Mouse (Mus musculus) heart, adult 2 months (tissue): ENCODE measurements around the gene March8. TPM values are rescaled to one million over a fixed set of nuclear protein-coding genes. Genes with fewer than 3 reads are reported as not detected.

Experiments used
- DNase-seq, 2 experiments: peaks; one replicate each; pipeline ENCODE4 v3.0.0; 2021
- H3K27ac ChIP-seq: fragments of 200-600 bp; 2 replicates; pipeline ENCODE4 v1.8.1; 2022
- H3K27me3 ChIP-seq: fragments of 200-500 bp; 2 replicates; pipeline ENCODE4 v1.6.1; 2012; ENCODE audit warnings: mild to moderate bottlenecking, low read length, inconsistent platforms, mixed read lengths; ENCODE audit not compliant: control insufficient read depth, insufficient read depth
- H3K36me3 ChIP-seq: fragments of 200-500 bp; 2 replicates; pipeline ENCODE4 v1.6.1; 2012; ENCODE audit warnings: low read length, inconsistent platforms; ENCODE audit not compliant: control insufficient read depth, insufficient read depth
- H3K4me1 ChIP-seq: fragments of 200-500 bp; 2 replicates; pipeline ENCODE4 v1.6.1; 2011; ENCODE audit warnings: low read length; ENCODE audit not compliant: control insufficient read depth, insufficient read depth
- H3K4me3 ChIP-seq: fragments of 200-600 bp; 2 replicates; pipeline ENCODE4 v1.8.1; 2022
- H3K79me2 ChIP-seq: fragments of 200-500 bp; replicated peaks from 2 replicates; pipeline ENCODE4 v1.6.1; 2012; ENCODE audit warnings: mild to moderate bottlenecking, inconsistent platforms, low read length, moderate library complexity, mixed read lengths; ENCODE audit not compliant: control insufficient read depth, insufficient read depth
- H3K9ac ChIP-seq: fragments of 200-500 bp; 2 replicates; pipeline ENCODE4 v1.6.1; 2012; ENCODE audit warnings: low read depth, mild to moderate bottlenecking, control low read depth, inconsistent platforms, low read length, mixed read lengths
- CTCF ChIP-seq: fragments of 200-600 bp; IDR thresholded peaks from 2 replicates; pipeline ENCODE4 v1.8.1; 2022; ENCODE audit warnings: antibody characterized with exemption, mild to moderate bottlenecking, moderate library complexity
- EP300 ChIP-seq: fragments of 200-500 bp; IDR thresholded peaks from 2 replicates; pipeline ENCODE4 v1.6.1; 2011; ENCODE audit warnings: low read depth, low read length, control low read depth; ENCODE audit not compliant: insufficient read depth
- POLR2A ChIP-seq: fragments of 200-500 bp; IDR thresholded peaks from 2 replicates; pipeline ENCODE4 v1.6.1; 2011; ENCODE audit warnings: mild to moderate bottlenecking, low read depth, low read length, control low read depth; ENCODE audit not compliant: insufficient read depth
- WGBS: fragments of 180-500 bp; shearing (Covaris S2); methylation state at CpG from one replicate; pipeline ENCODE4 v1.1.7; 2018; 5-methylcytosine and 5-hydroxymethylcytosine counted together
- intact Hi-C: fragments of 180-260 bp; cut with DNase I; formaldehyde crosslinking; loops from one replicate; pipeline ENCODE4 v1.15.1; 2025
- polyA plus RNA-seq: library from polyadenylated mRNA; depleted of rRNA; stranded (reverse); fragments of >200 nt; gene quantifications from 2 replicates; pipeline ENCODE4 v1.2.3, GENCODE M21; 2012; rRNA removed
- total RNA-seq, 2 experiments: library from RNA; stranded (reverse); gene quantifications; 2 replicates each; pipeline ENCODE4 v1.2.3; 2021

March8 gene
- total and polyA plus RNA-seq, 3 experiments: 27.8 to 43.9 (median 38.4) TPM

GRCm38 (mm10) chr6:116439531-116439930, 101.7 kb downstream of the March8 start:
- TF ChIP-seq EP300 (no peak), CTCF (no peak), POLR2A (no peak)
- Histone ChIP-seq H3K4me3 (no peak overlapping the region), H3K27me3 (no peaks in the 10 kb centered on the region), H3K79me2 (no peaks in the 10 kb centered on the region), H3K27ac (no peak overlapping the region; the same call in 1 of the 2 replicates), H3K4me1 (peaks cover 2% of the 10 kb centered on the region), H3K36me3 (peaks cover 8% of the 10 kb centered on the region; the same call in 1 of the 2 replicates), H3K9ac (no peak overlapping the region)
- 82% methylated on average over 6 of the region's 6 CpGs for WGBS
- no peak for DNase-seq
- intact Hi-C loops: no loop called here

- 36% methylated on average over 4 of the region's 4 CpGs for WGBS
- intact Hi-C loops: no loop called here
Observed at GRCm38 (mm10) chr6:116440447-116440846, 102.6 kb downstream of the March8 start.

GRCm38 (mm10) chr6:116440849-116441248, 103.0 kb downstream of the March8 start:
- H3K27me3 ChIP-seq: no peaks in the 10 kb centered on the region
- peak overlapping the region; percentile 70 for H3K27ac ChIP-seq
- WGBS: 32% methylated on average over 4 of the region's 4 CpGs

More at GRCm38 (mm10) chr6:116440447-116440846, 102.6 kb downstream of the March8 start:
- H3K79me2 ChIP-seq: no peaks in the 10 kb centered on the region
- no peak overlapping the region for H3K4me3 ChIP-seq
- H3K36me3 ChIP-seq: peaks cover 8% of the 10 kb centered on the region; the same call in 1 of the 2 replicates
- no peak for TF ChIP-seq POLR2A
- peaks cover 2% of the 10 kb centered on the region for H3K4me1 ChIP-seq
- peak overlapping the region; percentile 70 for H3K27ac ChIP-seq
- no peaks in the 10 kb centered on the region for H3K27me3 ChIP-seq
- no peak for DNase-seq
- H3K9ac ChIP-seq: no peak overlapping the region

GRCm38 (mm10) chr6:116455781-116456180, 118.0 kb downstream of the March8 start:
- TF ChIP-seq POLR2A (no peak), EP300 (0 out of 2 replicates have a peak, but pooled peaks have one; percentile 29)
- 68% methylated on average over 4 of the region's 4 CpGs for WGBS
- no peaks in the 10 kb centered on the region for H3K36me3 ChIP-seq
- H3K9ac ChIP-seq: no peak overlapping the region
- intact Hi-C loops: no loop called here
- no peak overlapping the region for H3K4me3 ChIP-seq
- no peaks in the 10 kb centered on the region; the same call in 1 of the 2 replicates for H3K79me2 ChIP-seq
- peaks cover under 1% of the 10 kb centered on the region; the same call in 1 of the 2 replicates for H3K27me3 ChIP-seq
- H3K4me1 ChIP-seq: peaks cover 2% of the 10 kb centered on the region
- no peak overlapping the region for H3K27ac ChIP-seq
- peak; percentile 25 to 64 for DNase-seq

More at GRCm38 (mm10) chr6:116440849-116441248, 103.0 kb downstream of the March8 start:
- no peak overlapping the region for H3K4me3 ChIP-seq
- no peaks in the 10 kb centered on the region for H3K79me2 ChIP-seq
- peak in 1 of 2 experiments; percentile 31 for DNase-seq
- H3K36me3 ChIP-seq: peaks cover 8% of the 10 kb centered on the region; the same call in 1 of the 2 replicates
- peaks cover 2% of the 10 kb centered on the region for H3K4me1 ChIP-seq
- TF ChIP-seq CTCF (no peak), POLR2A (no peak), EP300 (0 out of 2 replicates have a peak, but pooled peaks have one; percentile 14)
- intact Hi-C loops: no loop called here
- H3K9ac ChIP-seq: no peak overlapping the region

- 45% methylated on average over 1 of the region's 1 CpGs for WGBS
- no peak for DNase-seq
- no peak for TF ChIP-seq POLR2A
- TF ChIP-seq CTCF: peak; percentile 8; the same call in 1 of the 2 replicates
- no peak for TF ChIP-seq EP300
Observed at GRCm38 (mm10) chr6:116456482-116456881, 118.7 kb downstream of the March8 start.

GRCm38 (mm10) chr6:116458728-116459127, 120.9 kb downstream of the March8 start:
- TF ChIP-seq POLR2A: no peak
- no peak for TF ChIP-seq CTCF
- TF ChIP-seq EP300: no peak
- Histone ChIP-seq H3K36me3 (no peaks in the 10 kb centered on the region), H3K79me2 (no peaks in the 10 kb centered on the region; the same call in 1 of the 2 replicates), H3K4me3 (no peak overlapping the region), H3K27me3 (peaks cover 2% of the 10 kb centered on the region; the same call in 1 of the 2 replicates), H3K27ac (no peak overlapping the region), H3K4me1 (peaks cover 2% of the 10 kb centered on the region), H3K9ac (no peak overlapping the region)
- intact Hi-C loops: no loop called here
- DNase-seq: no peak
- 47% methylated on average over 4 of the region's 4 CpGs for WGBS

More at GRCm38 (mm10) chr6:116456482-116456881, 118.7 kb downstream of the March8 start:
- intact Hi-C loops: no loop called here
- Histone ChIP-seq H3K27me3 (peaks cover 2% of the 10 kb centered on the region; the same call in 1 of the 2 replicates), H3K4me3 (no peak overlapping the region), H3K36me3 (no peaks in the 10 kb centered on the region), H3K79me2 (no peaks in the 10 kb centered on the region; the same call in 1 of the 2 replicates), H3K9ac (no peak overlapping the region), H3K4me1 (peaks cover 2% of the 10 kb centered on the region), H3K27ac (no peak overlapping the region)

Other genes starting within 250 kb of the March8 start
- 10 to 100 TPM; 32.1 to 33.8 TPM for gene Tmcc1, start 144.5 kb upstream of the March8 start, total RNA-seq
- gene Tmcc1, start 144.5 kb upstream of the March8 start, polyA plus RNA-seq: 16.7 and 28.9 TPM in 2 replicates
- gene Washc2, start 130.0 kb upstream of the March8 start, total RNA-seq: 10 to 100 TPM; 18.1 to 24.5 TPM
- gene Washc2, start 130.0 kb upstream of the March8 start, polyA plus RNA-seq: 17.7 and 25.4 TPM in 2 replicates
- 1 to 10 TPM; 3.2 to 4.0 TPM for gene Zfand4, start 73.8 kb upstream of the March8 start, total RNA-seq
- gene Zfand4, start 73.8 kb upstream of the March8 start, polyA plus RNA-seq: 1.8 and 2.9 TPM in 2 replicates
- gene Alox5, start 123.2 kb downstream of the March8 start, total RNA-seq: 10 to 100 TPM; 14.3 to 16.4 TPM
- 6.6 and 12.2 TPM in 2 replicates for gene Alox5, start 123.2 kb downstream of the March8 start, polyA plus RNA-seq
- not detected for gene Olfr211, start 151.1 kb downstream of the March8 start, total RNA-seq
- not detected in 2 replicates for gene Olfr211, start 151.1 kb downstream of the March8 start, polyA plus RNA-seq
- gene Olfr212, start 168.5 kb downstream of the March8 start, total RNA-seq: not detected
- gene Olfr212, start 168.5 kb downstream of the March8 start, polyA plus RNA-seq: not detected in 2 replicates
- gene Olfr213, start 200.4 kb downstream of the March8 start, total RNA-seq: not detected
- gene Olfr213, start 200.4 kb downstream of the March8 start, polyA plus RNA-seq: not detected in 2 replicates
- 1 to 10 TPM; 1.3 to 2.3 TPM for gene Gm5580, start 213.1 kb downstream of the March8 start, total RNA-seq
- 0.12 TPM in 1 of 2 replicates, not detected in the other for gene Gm5580, start 213.1 kb downstream of the March8 start, polyA plus RNA-seq
- gene Olfr214, start 216.2 kb downstream of the March8 start, total RNA-seq: not detected
- not detected in 2 replicates for gene Olfr214, start 216.2 kb downstream of the March8 start, polyA plus RNA-seq
- not detected for gene Olfr215, start 246.2 kb downstream of the March8 start, total RNA-seq
- gene Olfr215, start 246.2 kb downstream of the March8 start, polyA plus RNA-seq: not detected in 2 replicates